Mouse (Mus musculus): ENCODE data around the gene Slc7a8. TPM values are rescaled to one million over a fixed set of nuclear protein-coding genes. Genes with fewer than 3 reads are reported as not detected.

Slc7a8 gene
- polyA plus RNA-seq, 1 experiment, result 352 TPM

- peak overlapping the region; percentile 34 for H3K27ac ChIP-seq (ENCODE audit: insufficient read depth, low read depth, low read length)
Measured at GRCm38 (mm10) chr14:54741721-54742120, 40.0 kb downstream of the Slc7a8 start.

GRCm38 (mm10) chr14:54737634-54738033 is 44.1 kb downstream of the Slc7a8 start:
- WGBS, result 62% methylated on average over 10 of the region's 10 CpGs
- Histone ChIP-seq H3K4me1 (ENCODE audit: control insufficient read depth, insufficient read depth, low read length) (peaks cover 8% of the 10 kb centered on the region; the same call in 1 of the 2 replicates), H3K27ac (ENCODE audit: insufficient read depth, low read depth, low read length) (no peak overlapping the region), H3K36me3 (ENCODE audit: control insufficient read depth, insufficient read depth, low read length) (no peaks in the 10 kb centered on the region), H3K4me3 (ENCODE audit: insufficient read depth, low read depth, low read length) (no peak overlapping the region), H3K27me3 (replicated peaks; ENCODE audit: control insufficient read depth, insufficient read depth, low read length) (no peaks in the 10 kb centered on the region)
- TF ChIP-seq CTCF (conservative IDR thresholded peaks at IDR 0.05; ENCODE audit: insufficient read depth, insufficient read length, low read depth, low read length), result no peak
- TF ChIP-seq POLR2A (IDR thresholded peaks at IDR 0.05; ENCODE audit: low read depth, low read length), result no peak
- peak; percentile 61 for DNase-seq

More at GRCm38 (mm10) chr14:54741721-54742120, 40.0 kb downstream of the Slc7a8 start:
- 65% methylated on average over 6 of the region's 6 CpGs for WGBS
- no peak for DNase-seq
- peaks cover 16% of the 10 kb centered on the region for H3K4me1 ChIP-seq (ENCODE audit: control insufficient read depth, insufficient read depth, low read length)
- no peak overlapping the region for H3K4me3 ChIP-seq (ENCODE audit: insufficient read depth, low read depth, low read length)
- H3K27me3 ChIP-seq (replicated peaks; ENCODE audit: control insufficient read depth, insufficient read depth, low read length), result no peaks in the 10 kb centered on the region
- no peaks in the 10 kb centered on the region for H3K36me3 ChIP-seq (ENCODE audit: control insufficient read depth, insufficient read depth, low read length)
- TF ChIP-seq CTCF (conservative IDR thresholded peaks at IDR 0.05; ENCODE audit: insufficient read depth, insufficient read length, low read depth, low read length), result no peak
- no peak for TF ChIP-seq POLR2A (IDR thresholded peaks at IDR 0.05; ENCODE audit: low read depth, low read length)

GRCm38 (mm10) chr14:54736555-54737552 is 44.9 kb downstream of the Slc7a8 start:
- H3K27ac ChIP-seq (ENCODE audit: insufficient read depth, low read depth, low read length), result no peak overlapping the region
- H3K4me3 ChIP-seq (ENCODE audit: insufficient read depth, low read depth, low read length), result no peak overlapping the region
- H3K27me3 ChIP-seq (replicated peaks; ENCODE audit: control insufficient read depth, insufficient read depth, low read length), result no peaks in the 10 kb centered on the region
- no peak for DNase-seq
- no peak for TF ChIP-seq POLR2A (IDR thresholded peaks at IDR 0.05; ENCODE audit: low read depth, low read length)
- no peak for TF ChIP-seq CTCF (conservative IDR thresholded peaks at IDR 0.05; ENCODE audit: insufficient read depth, insufficient read length, low read depth, low read length)
- no peaks in the 10 kb centered on the region for H3K36me3 ChIP-seq (ENCODE audit: control insufficient read depth, insufficient read depth, low read length)
- WGBS, result 77% methylated on average over 14 of the region's 14 CpGs
- H3K4me1 ChIP-seq (ENCODE audit: control insufficient read depth, insufficient read depth, low read length), result peaks cover 3% of the 10 kb centered on the region; the same call in 1 of the 2 replicates

- H3K27ac ChIP-seq (ENCODE audit: insufficient read depth, low read depth, low read length), result no peak overlapping the region
- no peak for TF ChIP-seq POLR2A (IDR thresholded peaks at IDR 0.05; ENCODE audit: low read depth, low read length)
- TF ChIP-seq CTCF (conservative IDR thresholded peaks at IDR 0.05; ENCODE audit: insufficient read depth, insufficient read length, low read depth, low read length), result no peak
Measured at GRCm38 (mm10) chr14:54735221-54735620, 46.5 kb downstream of the Slc7a8 start.

GRCm38 (mm10) chr14:54734004-54734403 is 47.7 kb downstream of the Slc7a8 start:
- H3K4me3 ChIP-seq (ENCODE audit: insufficient read depth, low read depth, low read length), result no peak overlapping the region
- no peaks in the 10 kb centered on the region for H3K4me1 ChIP-seq (ENCODE audit: control insufficient read depth, insufficient read depth, low read length)
- no peak overlapping the region for H3K27ac ChIP-seq (ENCODE audit: insufficient read depth, low read depth, low read length)
- DNase-seq, result no peak
- H3K36me3 ChIP-seq (ENCODE audit: control insufficient read depth, insufficient read depth, low read length), result no peaks in the 10 kb centered on the region
- no peak for TF ChIP-seq POLR2A (IDR thresholded peaks at IDR 0.05; ENCODE audit: low read depth, low read length)
- TF ChIP-seq CTCF (conservative IDR thresholded peaks at IDR 0.05; ENCODE audit: insufficient read depth, insufficient read length, low read depth, low read length), result no peak
- 78% methylated on average over 4 of the region's 4 CpGs for WGBS
- H3K27me3 ChIP-seq (replicated peaks; ENCODE audit: control insufficient read depth, insufficient read depth, low read length), result no peaks in the 10 kb centered on the region

More at GRCm38 (mm10) chr14:54735221-54735620, 46.5 kb downstream of the Slc7a8 start:
- DNase-seq, result no peak
- Histone ChIP-seq H3K4me1 (ENCODE audit: control insufficient read depth, insufficient read depth, low read length) (no peaks in the 10 kb centered on the region), H3K4me3 (ENCODE audit: insufficient read depth, low read depth, low read length) (no peak overlapping the region), H3K36me3 (ENCODE audit: control insufficient read depth, insufficient read depth, low read length) (no peaks in the 10 kb centered on the region), H3K27me3 (replicated peaks; ENCODE audit: control insufficient read depth, insufficient read depth, low read length) (no peaks in the 10 kb centered on the region)
- 63% methylated on average over 4 of the region's 4 CpGs for WGBS

GRCm38 (mm10) chr14:54732206-54732605 is 49.5 kb downstream of the Slc7a8 start:
- H3K4me1 ChIP-seq (ENCODE audit: control insufficient read depth, insufficient read depth, low read length), result no peaks in the 10 kb centered on the region
- H3K27me3 ChIP-seq (replicated peaks; ENCODE audit: control insufficient read depth, insufficient read depth, low read length), result no peaks in the 10 kb centered on the region
- no peaks in the 10 kb centered on the region for H3K36me3 ChIP-seq (ENCODE audit: control insufficient read depth, insufficient read depth, low read length)
- H3K27ac ChIP-seq (ENCODE audit: insufficient read depth, low read depth, low read length), result no peak overlapping the region
- no peak for DNase-seq
- WGBS, result 88% methylated on average over 8 of the region's 8 CpGs
- TF ChIP-seq CTCF (conservative IDR thresholded peaks at IDR 0.05; ENCODE audit: insufficient read depth, insufficient read length, low read depth, low read length) (no peak), POLR2A (IDR thresholded peaks at IDR 0.05; ENCODE audit: low read depth, low read length) (no peak)
- H3K4me3 ChIP-seq (ENCODE audit: insufficient read depth, low read depth, low read length), result no peak overlapping the region

- Histone ChIP-seq H3K4me3 (ENCODE audit: insufficient read depth, low read depth, low read length) (no peak overlapping the region), H3K27me3 (replicated peaks; ENCODE audit: control insufficient read depth, insufficient read depth, low read length) (no peaks in the 10 kb centered on the region), H3K36me3 (ENCODE audit: control insufficient read depth, insufficient read depth, low read length) (no peaks in the 10 kb centered on the region), H3K4me1 (ENCODE audit: control insufficient read depth, insufficient read depth, low read length) (no peaks in the 10 kb centered on the region), H3K27ac (ENCODE audit: insufficient read depth, low read depth, low read length) (no peak overlapping the region)
- no peak for DNase-seq
- TF ChIP-seq CTCF (conservative IDR thresholded peaks at IDR 0.05; ENCODE audit: insufficient read depth, insufficient read length, low read depth, low read length) (no peak), POLR2A (IDR thresholded peaks at IDR 0.05; ENCODE audit: low read depth, low read length) (no peak)
- WGBS, result 72% methylated on average over 6 of the region's 6 CpGs
Measured at GRCm38 (mm10) chr14:54730305-54730704, 51.4 kb downstream of the Slc7a8 start.
